Mouse (Mus musculus) forebrain, embryonic 16.5 days (tissue): ENCODE data around the gene Rps11. TPM values are rescaled to one million over a fixed set of nuclear protein-coding genes. Genes with fewer than 3 reads are reported as not detected.

Experiments
- ATAC-seq: fragments of 200-750 bp; cut with Nextera tagmentation; 2 replicates; pipeline ENCODE4 v1.8.0; 2017; ENCODE audit warnings: mild to moderate bottlenecking, moderate library complexity
- H3K27ac ChIP-seq: fragments of 300-500 bp; sonication (generic); 2 replicates; pipeline ENCODE4 v1.5.1; 2014; ENCODE audit warnings: low read length, control low read depth
- H3K27me3 ChIP-seq: fragments of 300-500 bp; sonication (generic); replicated peaks from 2 replicates; pipeline ENCODE4 v1.6.1; 2014; ENCODE audit warnings: low read length; ENCODE audit not compliant: control insufficient read depth, insufficient read depth
- H3K36me3 ChIP-seq: fragments of 300-500 bp; sonication (generic); 2 replicates; pipeline ENCODE4 v1.6.1; 2014; ENCODE audit not compliant: control insufficient read depth, insufficient read depth
- H3K4me1 ChIP-seq: fragments of 300-500 bp; sonication (generic); replicated peaks from 2 replicates; pipeline ENCODE4 v1.6.1; 2014; ENCODE audit warnings: low read length; ENCODE audit not compliant: control insufficient read depth, insufficient read depth
- H3K4me2 ChIP-seq: fragments of 300-500 bp; sonication (generic); 2 replicates; pipeline ENCODE4 v1.6.1; 2014; ENCODE audit warnings: mild to moderate bottlenecking, low read length, control low read depth
- H3K4me3 ChIP-seq: fragments of 300-500 bp; sonication (generic); replicated peaks from 2 replicates; pipeline ENCODE4 v1.5.1; 2014; ENCODE audit warnings: mild to moderate bottlenecking, low read length, control low read depth
- H3K9ac ChIP-seq: fragments of 300-500 bp; sonication (generic); replicated peaks from 2 replicates; pipeline ENCODE4 v1.6.1; 2014; ENCODE audit warnings: low read depth, low read length, control low read depth
- H3K9me3 ChIP-seq: fragments of 300-500 bp; sonication (generic); 2 replicates; pipeline ENCODE4 v1.6.1; 2016; ENCODE audit warnings: low read length; ENCODE audit not compliant: control insufficient read depth
- WGBS: fragments of 180-500 bp; shearing (Covaris S2); extraction: QIAGEN DNeasy Blood & Tissue Kit; methylation state at CpG from one replicate; pipeline ENCODE4 v1.1.7; 2014; 5-methylcytosine and 5-hydroxymethylcytosine counted together
- polyA plus RNA-seq: library from polyadenylated mRNA; unstranded; fragments of >200 nt; fragmentation: Nextera tagmentation; extraction: Ambion mirVana; gene quantifications from 2 replicates; pipeline ENCODE4 v1.2.1, GENCODE M21; 2015

Rps11 gene
- polyA plus RNA-seq, 1 experiment from 2014 or later, result 860 TPM

DNA sequence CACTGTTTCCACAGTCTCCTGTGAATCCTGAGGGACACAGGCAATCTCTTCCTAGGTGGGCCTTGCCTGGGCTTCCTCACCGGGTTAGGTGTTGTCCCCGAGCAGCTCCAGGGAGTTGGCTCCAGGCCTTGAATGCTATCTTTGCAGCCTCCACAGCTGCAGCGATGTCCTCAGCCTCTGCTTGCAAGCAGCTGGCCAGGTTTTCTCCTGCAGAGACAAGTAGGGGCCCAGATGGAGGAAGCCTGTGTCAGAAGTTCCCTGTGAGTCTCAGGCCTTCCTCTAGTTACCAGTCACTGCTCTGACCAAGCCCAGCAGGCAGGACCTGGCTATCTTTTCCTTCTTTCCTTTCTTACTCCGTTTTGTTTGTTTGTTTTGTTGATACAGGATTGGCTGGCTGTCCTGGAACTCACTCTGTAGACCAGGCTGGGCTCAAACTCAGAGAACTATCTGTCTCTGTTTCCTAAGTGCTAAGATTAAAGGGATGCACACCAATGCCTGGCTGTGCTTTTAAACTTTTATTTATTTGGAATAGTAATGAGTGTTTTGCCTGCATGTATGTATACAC is 24.4 kb upstream of the Rps11 start:
- no peaks in the 10 kb centered on the region for H3K9me3 ChIP-seq
- H3K4me1 ChIP-seq, result peaks cover 11% of the 10 kb centered on the region
- H3K4me2 ChIP-seq, result no peak overlapping the region
- no peaks in the 10 kb centered on the region for H3K27me3 ChIP-seq
- WGBS, result 79% methylated on average over 4 of the region's 4 CpGs
- no peak for ATAC-seq
- H3K9ac ChIP-seq, result no peak overlapping the region
- no peak overlapping the region for H3K27ac ChIP-seq
- H3K36me3 ChIP-seq, result no peaks in the 10 kb centered on the region
- no peak overlapping the region for H3K4me3 ChIP-seq

DNA sequence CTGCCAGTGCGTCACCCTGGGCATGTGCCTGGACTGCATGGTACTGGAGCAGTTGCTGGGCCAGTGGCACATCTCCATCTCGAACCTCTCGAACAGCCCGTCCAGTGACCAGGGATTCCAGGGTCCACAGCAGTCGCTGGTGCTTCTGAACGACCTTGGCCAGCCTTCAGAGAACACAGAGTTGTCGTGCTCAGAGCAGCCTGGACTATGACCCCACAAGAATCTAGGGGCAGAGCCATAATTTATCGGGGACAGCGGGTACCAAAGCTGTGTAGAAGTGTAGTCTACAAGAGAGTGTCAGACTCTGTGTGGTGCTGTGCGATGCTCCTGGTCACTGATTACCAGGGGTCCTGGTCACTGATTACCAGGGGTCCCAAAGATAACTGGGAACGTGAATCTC is 23.7 kb upstream of the Rps11 start:
- no peaks in the 10 kb centered on the region for H3K27me3 ChIP-seq
- H3K36me3 ChIP-seq, result no peaks in the 10 kb centered on the region
- H3K27ac ChIP-seq, result no peak overlapping the region
- 95% methylated on average over 11 of the region's 11 CpGs for WGBS
- peaks cover 7% of the 10 kb centered on the region; the same call in 1 of the 2 replicates for H3K4me1 ChIP-seq
- no peak for ATAC-seq
- H3K9me3 ChIP-seq, result no peaks in the 10 kb centered on the region
- no peak overlapping the region for H3K4me2 ChIP-seq
- no peak overlapping the region for H3K9ac ChIP-seq
- H3K4me3 ChIP-seq, result no peak overlapping the region

DNA sequence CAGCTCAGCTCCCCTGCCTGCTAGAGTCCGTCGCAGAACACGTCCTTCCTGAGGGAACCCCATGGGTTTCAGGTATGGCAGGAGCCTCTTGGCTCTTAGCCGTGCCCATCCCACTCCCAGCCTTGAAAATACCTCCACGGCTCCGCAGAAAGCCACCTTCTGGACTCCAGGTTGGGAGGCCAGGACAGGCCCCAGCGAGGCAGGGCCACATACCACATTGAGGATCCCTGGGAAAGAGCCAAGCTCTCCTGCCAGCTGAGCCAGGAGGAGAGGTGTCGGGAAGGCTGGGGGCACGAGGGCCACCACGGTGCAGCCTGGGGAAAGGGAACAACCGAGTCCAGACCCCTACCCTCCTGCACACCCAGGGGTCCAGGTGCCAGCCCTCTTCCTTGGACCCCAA is 23.0 kb upstream of the Rps11 start:
- no peak overlapping the region for H3K4me3 ChIP-seq
- H3K36me3 ChIP-seq, result no peaks in the 10 kb centered on the region
- no peak for ATAC-seq
- 95% methylated on average over 11 of the region's 11 CpGs for WGBS
- H3K4me2 ChIP-seq, result no peak overlapping the region
- no peak overlapping the region for H3K9ac ChIP-seq
- H3K27me3 ChIP-seq, result no peaks in the 10 kb centered on the region
- no peaks in the 10 kb centered on the region for H3K9me3 ChIP-seq
- H3K4me1 ChIP-seq, result peaks cover 7% of the 10 kb centered on the region; the same call in 1 of the 2 replicates
- H3K27ac ChIP-seq, result no peak overlapping the region

DNA sequence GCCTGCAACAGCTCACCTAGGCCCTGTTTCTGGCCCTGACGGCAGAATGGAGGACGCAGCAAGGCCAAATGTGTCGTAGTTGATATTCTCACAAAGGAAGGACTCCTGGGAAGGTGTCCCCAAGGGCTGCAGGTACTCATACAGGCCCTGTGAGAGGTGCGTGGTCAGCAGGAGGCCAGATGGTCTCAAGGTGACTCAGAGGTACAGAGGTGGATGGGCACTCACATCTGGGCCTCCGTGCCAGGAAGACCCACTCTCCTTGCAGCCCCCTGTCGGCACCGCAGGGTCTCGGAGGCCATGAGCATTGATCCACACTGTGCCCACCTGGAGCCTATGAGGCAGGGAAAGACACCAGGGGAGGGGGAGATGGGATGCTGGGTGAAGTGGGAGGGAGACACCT is 21.2 kb upstream of the Rps11 start:
- H3K4me2 ChIP-seq, result no peak overlapping the region
- no peaks in the 10 kb centered on the region for H3K36me3 ChIP-seq
- H3K9ac ChIP-seq, result no peak overlapping the region
- H3K9me3 ChIP-seq, result no peaks in the 10 kb centered on the region
- 94% methylated on average over 8 of the region's 8 CpGs for WGBS
- H3K27ac ChIP-seq, result no peak overlapping the region
- no peak for ATAC-seq
- H3K4me1 ChIP-seq, result no peaks in the 10 kb centered on the region
- no peaks in the 10 kb centered on the region for H3K27me3 ChIP-seq
- H3K4me3 ChIP-seq, result no peak overlapping the region

DNA sequence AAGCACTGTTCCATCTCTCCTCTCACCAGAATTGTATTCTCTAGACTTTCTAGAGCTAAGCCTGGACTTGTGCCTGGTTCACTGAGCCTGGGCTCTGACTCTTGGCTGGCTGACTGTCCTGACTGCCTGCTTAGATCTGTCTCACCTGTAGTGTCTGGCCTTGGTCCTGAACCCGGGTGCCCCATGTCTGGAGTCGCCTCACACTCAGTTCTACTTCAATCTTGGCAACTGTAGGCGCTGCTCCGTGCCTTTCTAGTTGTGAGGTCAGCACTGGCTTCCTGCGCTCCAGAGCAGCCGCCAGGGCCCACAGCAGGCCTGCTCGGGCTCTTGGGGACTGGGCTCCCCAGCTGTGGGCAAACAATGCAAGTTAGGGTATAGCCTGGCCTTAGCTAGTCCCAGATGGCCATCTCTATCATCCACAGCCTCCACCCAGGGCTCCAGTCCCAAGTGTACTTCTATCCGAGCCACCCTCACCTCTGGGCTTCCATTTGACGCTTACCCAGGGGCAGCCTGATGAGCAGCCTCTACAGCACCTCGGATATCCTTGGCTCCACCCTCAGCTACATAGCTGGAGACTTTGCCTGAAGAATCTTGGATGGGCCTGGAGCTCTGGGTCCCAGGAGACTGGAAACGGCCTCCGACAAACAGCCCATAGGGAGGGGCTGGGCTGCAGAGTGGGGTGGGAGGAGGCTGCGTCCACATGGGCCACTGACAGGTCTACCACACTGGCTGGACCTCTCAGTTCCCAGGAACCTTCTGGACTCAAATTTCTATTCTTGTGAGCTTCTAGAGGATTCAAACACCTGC is 20.3 kb upstream of the Rps11 start:
- whole genome bisulfite sequencing, result 89% methylated on average over 13 of the region's 13 CpGs
- Histone ChIP-seq H3K36me3 (no peaks in the 10 kb centered on the region), H3K9ac (no peak overlapping the region; the same call in 1 of the 2 replicates), H3K9me3 (no peaks in the 10 kb centered on the region), H3K27me3 (no peaks in the 10 kb centered on the region), H3K4me3 (no peak overlapping the region), H3K4me1 (no peaks in the 10 kb centered on the region), H3K27ac (no peak overlapping the region), H3K4me2 (no peak overlapping the region)
- ATAC-seq, result no peak

DNA sequence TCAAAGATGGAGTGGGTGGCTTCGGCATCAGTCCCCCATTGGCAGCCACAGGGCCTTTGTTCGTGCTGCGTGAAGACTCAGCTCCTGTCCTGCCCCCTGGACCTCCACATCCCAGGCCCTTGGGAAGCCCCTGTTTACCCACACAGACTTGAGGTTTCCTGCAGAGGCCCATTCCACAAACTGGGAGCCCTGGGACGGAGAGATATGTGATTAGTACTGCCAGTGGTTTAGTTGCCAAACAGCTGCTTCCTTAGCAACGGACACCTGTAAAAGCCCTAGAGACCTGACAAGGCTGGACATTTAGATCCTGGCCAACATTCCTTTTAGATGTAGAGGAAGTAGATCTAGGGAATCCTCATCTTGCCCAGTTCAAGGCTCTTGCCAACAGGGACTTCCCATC is 17.7 kb upstream of the Rps11 start:
- Histone ChIP-seq H3K9me3 (no peaks in the 10 kb centered on the region), H3K9ac (no peak overlapping the region), H3K4me1 (no peaks in the 10 kb centered on the region), H3K27me3 (no peaks in the 10 kb centered on the region), H3K4me2 (no peak overlapping the region), H3K4me3 (no peak overlapping the region), H3K27ac (no peak overlapping the region), H3K36me3 (no peaks in the 10 kb centered on the region)
- WGBS, result 94% methylated on average over 5 of the region's 5 CpGs
- no peak for ATAC-seq

DNA sequence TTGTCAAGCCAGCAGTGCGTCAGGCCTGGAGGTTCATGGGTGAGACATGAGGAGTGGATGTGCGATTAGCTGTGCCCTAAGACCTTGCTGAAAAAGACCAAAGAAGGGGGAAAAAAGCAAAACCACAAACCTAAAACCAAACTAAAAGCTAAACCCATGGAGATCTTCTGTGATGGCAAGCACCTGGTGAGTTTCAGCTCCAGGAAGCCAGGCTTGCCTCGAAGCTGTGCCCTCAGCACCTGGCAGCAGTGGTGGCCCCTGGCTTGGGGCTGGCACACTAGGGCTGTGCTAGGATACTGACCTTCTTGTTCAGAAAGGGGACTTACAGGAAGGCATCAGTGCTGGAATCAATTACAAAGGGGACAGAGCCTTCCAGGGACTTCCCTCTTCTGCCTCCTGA is 17.1 kb upstream of the Rps11 start:
- 98% methylated on average over 3 of the region's 3 CpGs for WGBS
- no peak for ATAC-seq
- Histone ChIP-seq H3K36me3 (no peaks in the 10 kb centered on the region), H3K4me1 (peaks cover 3% of the 10 kb centered on the region), H3K9me3 (no peaks in the 10 kb centered on the region), H3K4me3 (no peak overlapping the region), H3K27me3 (no peaks in the 10 kb centered on the region), H3K4me2 (no peak overlapping the region), H3K9ac (no peak overlapping the region), H3K27ac (no peak overlapping the region)

DNA sequence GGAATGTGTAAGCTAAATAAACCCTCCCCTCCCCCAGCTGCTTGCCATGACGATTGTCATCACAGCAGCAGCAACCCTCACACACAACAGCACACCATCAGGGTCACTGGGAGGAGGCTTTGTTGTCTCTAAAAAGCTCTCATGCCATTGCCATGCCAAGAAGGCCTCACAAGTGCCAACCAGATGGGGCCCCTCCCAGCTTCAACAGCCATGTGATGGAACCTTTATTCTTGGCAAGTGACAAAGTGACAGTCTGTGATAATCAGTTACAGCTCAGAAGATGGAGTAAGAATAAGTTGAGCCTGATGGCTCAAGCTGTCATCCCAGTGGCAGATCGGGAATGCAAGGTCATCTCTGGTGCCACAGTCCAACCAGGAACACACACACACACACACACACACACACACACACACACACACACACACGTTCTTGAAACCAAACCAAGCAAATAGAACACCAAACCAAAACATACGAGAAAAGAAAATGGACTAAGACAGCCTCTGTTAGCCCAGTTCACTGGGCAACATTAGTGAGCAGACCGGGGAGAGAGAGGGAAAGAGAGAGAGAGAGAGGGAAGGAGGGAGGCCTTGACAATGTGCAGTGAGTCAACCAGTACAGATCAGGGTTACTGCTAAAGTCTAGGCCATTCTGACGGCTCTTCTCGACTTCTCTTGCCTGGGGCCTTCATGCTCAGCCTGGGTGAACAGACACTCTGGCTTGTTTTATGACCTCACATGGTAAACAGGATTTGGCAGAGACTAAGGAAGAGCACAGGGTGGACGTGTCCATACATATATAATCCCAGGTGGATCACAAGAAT is 15.9 kb upstream of the Rps11 start:
- ATAC-seq, result no peak
- Histone ChIP-seq H3K27me3 (no peaks in the 10 kb centered on the region; the same call in 1 of the 2 replicates), H3K4me1 (peaks cover 11% of the 10 kb centered on the region), H3K27ac (no peak overlapping the region), H3K4me3 (no peak overlapping the region), H3K9me3 (no peaks in the 10 kb centered on the region), H3K9ac (no peak overlapping the region), H3K4me2 (no peak overlapping the region), H3K36me3 (no peaks in the 10 kb centered on the region)
- 76% methylated on average over 8 of the region's 8 CpGs for WGBS

DNA sequence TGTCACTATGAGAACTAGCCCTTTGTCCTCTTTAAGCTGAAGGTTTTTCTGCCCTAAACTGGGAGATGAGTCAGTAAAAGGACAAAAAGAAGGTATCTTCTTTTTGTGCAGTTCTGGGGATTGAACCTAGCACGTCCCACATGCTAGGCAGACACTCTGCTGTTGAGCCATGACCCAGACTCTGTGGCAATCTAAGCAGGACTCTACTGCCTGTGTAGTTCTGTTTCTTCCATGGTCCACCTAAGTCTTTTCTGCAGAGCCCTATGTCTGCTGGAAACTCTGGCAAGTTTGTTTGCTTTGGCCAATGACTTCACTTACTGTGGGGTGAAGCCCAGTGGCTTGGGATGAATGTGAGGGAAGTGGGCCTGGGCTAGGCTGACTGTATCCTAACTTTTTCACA is 14.2 kb upstream of the Rps11 start:
- no peak overlapping the region for H3K9ac ChIP-seq
- no peak overlapping the region for H3K27ac ChIP-seq
- ATAC-seq, result no peak
- no peaks in the 10 kb centered on the region for H3K9me3 ChIP-seq
- no peak overlapping the region for H3K4me3 ChIP-seq
- peaks cover 11% of the 10 kb centered on the region for H3K4me1 ChIP-seq
- no peaks in the 10 kb centered on the region for H3K36me3 ChIP-seq
- H3K4me2 ChIP-seq, result no peak overlapping the region
- peaks cover 2% of the 10 kb centered on the region; the same call in 1 of the 2 replicates for H3K27me3 ChIP-seq
- 65% methylated on average over 1 of the region's 1 CpGs for WGBS
